Mouse (Mus musculus) embryo, embryonic 10.5 days (tissue): Measurements from ENCODE around the gene Ccdc96.

ENCODE experiments used
- DNase-seq: peaks from one replicate; pipeline ENCODE4 v3.0.0-alpha.2; 2015; ENCODE audit warnings: low spot score

The Ccdc96 gene

GRCm38 (mm10) chr5:36525216-36525615 lies 40.8 kb downstream of the Ccdc96 start:
- DNase-seq: no peak

DNA sequence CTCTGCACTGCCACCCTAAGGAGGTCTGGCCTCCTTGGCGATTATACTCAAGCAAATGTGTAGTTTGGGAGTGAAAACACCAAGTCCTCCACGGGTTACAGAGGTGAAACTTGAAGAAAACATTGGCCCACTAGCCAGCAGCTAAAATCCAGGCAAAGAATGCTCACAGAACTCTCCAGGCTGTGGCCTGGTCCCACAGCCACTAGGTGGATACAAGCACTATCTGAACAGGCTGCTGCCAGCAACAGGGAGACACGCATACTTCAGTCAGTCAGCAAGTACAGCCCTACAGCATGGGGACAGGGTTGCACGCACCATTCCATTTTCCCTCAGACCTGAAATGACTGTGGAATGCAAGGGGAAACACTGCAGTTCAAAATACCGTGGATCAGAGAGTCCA lies 41.9 kb downstream of the Ccdc96 start:
- no peak for DNase-seq

- DNase-seq: no peak
Observed at GRCm38 (mm10) chr5:36526921-36527320, 42.5 kb downstream of the Ccdc96 start.

DNA sequence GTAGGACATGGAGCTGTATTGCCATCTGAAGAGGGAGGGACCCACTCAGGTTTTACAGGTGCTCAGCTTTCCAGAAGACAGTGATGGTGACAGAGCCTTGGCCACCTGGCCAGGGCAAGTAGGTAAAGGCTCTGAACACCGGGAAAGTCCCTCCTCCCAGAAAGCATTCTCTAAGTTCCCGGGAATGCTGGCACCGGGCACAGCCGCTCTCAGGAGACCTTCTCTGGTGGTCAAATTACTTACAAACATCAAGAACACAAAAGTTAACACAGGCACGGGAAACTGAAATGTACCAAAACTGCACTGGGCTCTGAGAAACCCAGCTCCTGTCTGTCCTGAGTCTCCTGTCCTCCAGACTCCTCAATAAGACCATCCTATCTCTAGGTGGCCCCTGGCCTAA lies 45.3 kb downstream of the Ccdc96 start:
- DNase-seq: no peak

GRCm38 (mm10) chr5:36530129-36530751 lies 45.9 kb downstream of the Ccdc96 start:
- peak; percentile 97 for DNase-seq

DNA sequence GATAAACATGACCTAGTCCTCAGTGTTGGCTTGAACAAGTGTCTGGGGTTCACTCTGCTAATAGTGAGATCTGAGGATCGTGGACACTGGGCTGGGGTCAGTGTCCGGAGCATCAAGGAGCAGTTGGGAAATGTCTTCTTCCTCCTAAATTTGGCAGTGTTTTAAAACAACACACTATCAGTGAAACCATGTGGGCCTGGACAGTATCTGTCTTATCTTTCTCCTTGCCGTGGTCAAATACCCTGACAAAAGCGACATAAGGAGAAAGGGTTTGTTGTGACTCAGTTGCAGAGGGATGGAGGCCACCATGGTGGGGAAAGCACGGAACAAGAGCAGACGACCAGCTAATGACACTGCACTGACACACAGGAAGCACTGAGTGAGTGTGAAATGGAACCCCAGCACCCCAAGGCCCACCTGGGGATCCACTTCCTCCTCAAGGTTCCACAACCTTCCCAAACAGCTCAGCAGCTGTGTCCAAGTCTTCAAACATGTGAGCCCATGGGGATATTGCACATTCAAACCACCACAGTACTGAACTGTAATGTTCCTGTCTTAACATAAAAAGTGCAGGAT lies 50.2 kb downstream of the Ccdc96 start:
- DNase-seq: no peak

- no peak for DNase-seq
Observed at GRCm38 (mm10) chr5:36535438-36536176, 51.2 kb downstream of the Ccdc96 start.

- DNase-seq: no peak
Observed at GRCm38 (mm10) chr5:36536424-36536823, 52.0 kb downstream of the Ccdc96 start.
